Mouse (Mus musculus) erythroblast, adult 5-6 weeks (primary cell): Measurements from ENCODE around the gene Wdr1. TPM values are rescaled to one million over a fixed set of nuclear protein-coding genes. Genes with fewer than 3 reads are reported as not detected.

ENCODE experiments used
- total RNA-seq, 2 experiments: library from RNA; stranded (forward) in 1 of 2; stranded (reverse) in 1 of 2; fragments of 150-400 nt in 1 of 2; fragments of 200-764, 138-1000 nt in 1 of 2; gene quantifications; 2 replicates each; pipeline versions ENCODE4 v1.2.3 to v1.2.4; 2015 to 2017; ENCODE audit warnings: low replicate concordance in 2 of 2

Wdr1 gene
- total RNA-seq, 2 experiments from 2014 or later: 55.7 to 75.8 TPM

Other genes with a start within 250 kb of the Wdr1 start
- not detected in 2 replicates for gene Drd5, start 243.9 kb downstream of the Wdr1 start, total RNA-seq (2015; ENCODE audit: low replicate concordance)
- gene Drd5, start 243.9 kb downstream of the Wdr1 start, total RNA-seq (2017; ENCODE audit: low replicate concordance): not detected in 2 replicates
- 3.8 TPM in 1 of 2 replicates, not detected in the other for gene Slc2a9, start 60.1 kb downstream of the Wdr1 start, total RNA-seq (2015; ENCODE audit: low replicate concordance)
- gene Slc2a9, start 60.1 kb downstream of the Wdr1 start, total RNA-seq (2017; ENCODE audit: low replicate concordance): 0.51 and 0.84 TPM in 2 replicates
- gene Zfp518b, start 121.6 kb upstream of the Wdr1 start, total RNA-seq (2015; ENCODE audit: low replicate concordance): 0.19 and 2.5 TPM in 2 replicates
- 0.98 and 1.0 TPM in 2 replicates for gene Zfp518b, start 121.6 kb upstream of the Wdr1 start, total RNA-seq (2017; ENCODE audit: low replicate concordance)